Mouse (Mus musculus) heart, adult 8-10 months (tissue): ENCODE measurements around the gene Armc5. TPM values are rescaled to one million over a fixed set of nuclear protein-coding genes. Genes with fewer than 3 reads are reported as not detected.

Experiments used
- DNase-seq: peaks from one replicate; pipeline ENCODE4 v3.0.0; 2022; ENCODE audit warnings: low spot score
- total RNA-seq, 4 experiments: library from RNA; stranded (reverse); gene quantifications; 2 replicates each; pipeline ENCODE4 v1.2.4; 2022

Armc5 gene
- total RNA-seq, result 10 to 100 TPM in 1 of 4 experiments, 1 to 10 TPM in 3; 7.0 to 10.5 (median 7.9) TPM

DNA sequence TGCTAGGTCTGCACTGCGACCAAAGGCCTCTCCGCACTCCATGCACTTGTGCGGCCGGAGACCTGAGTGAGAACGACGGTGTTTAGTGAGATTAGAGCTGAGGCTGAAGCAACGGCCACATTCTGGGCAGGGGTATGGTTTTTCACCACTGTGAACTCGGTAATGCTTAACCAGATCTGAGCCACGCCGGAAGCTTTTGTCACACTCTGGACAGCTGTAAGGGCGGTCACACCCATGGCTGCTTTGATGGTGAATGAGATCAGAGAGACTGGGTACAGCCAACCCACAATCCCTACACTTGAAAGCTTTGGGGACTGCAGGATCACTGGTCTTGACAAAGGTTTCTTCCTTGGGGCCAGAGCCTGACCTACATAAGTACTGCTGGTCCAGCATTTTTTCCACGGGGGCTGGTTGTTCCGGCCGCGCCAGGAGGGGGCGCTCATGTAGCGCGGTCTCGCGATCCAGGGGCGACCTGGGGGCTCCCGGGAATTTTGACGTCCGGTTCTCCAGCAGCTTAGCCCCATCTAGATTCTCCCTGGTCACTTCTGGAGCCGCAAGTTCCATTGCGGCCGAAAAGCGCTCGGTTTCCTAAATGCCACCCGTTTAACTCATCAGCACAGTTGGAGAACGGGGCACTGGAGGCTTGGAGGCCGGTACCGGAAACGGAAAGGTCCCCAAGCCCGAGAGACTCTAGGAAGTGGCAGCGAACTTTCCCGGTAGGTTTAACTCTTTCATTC, at the start of gene Armc5:
Gene Armc5 (plus strand): TSS at position 487 of the 737 bp plus-strand sequence.
- peak; percentile 88 for DNase-seq

DNA sequence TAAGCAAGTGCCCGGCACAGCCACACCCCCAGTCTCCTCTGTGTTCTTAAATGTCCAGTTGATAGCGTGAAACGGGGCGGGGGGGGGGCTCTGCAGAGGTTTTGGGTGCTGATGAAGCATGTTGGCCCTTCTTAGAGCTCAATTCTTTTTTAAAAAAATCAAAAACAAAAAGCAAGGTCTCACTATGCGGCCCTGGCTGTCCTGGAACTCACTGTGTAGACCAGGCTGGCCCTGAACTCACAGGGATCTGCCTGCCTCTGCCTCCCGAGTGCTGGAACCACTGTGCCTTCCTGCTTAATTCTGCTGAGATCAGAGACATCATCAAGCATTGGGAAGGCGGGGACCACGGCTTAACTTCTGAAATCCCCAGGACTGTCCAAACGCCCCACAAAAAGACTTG, 35.5 kb upstream of the Armc5 start:
- DNase-seq, result no peak

- no peak for DNase-seq
Measured at GRCm38 (mm10) chr7:128203071-128203470, 34.1 kb upstream of the Armc5 start.

GRCm38 (mm10) chr7:128204179-128204578, 33.0 kb upstream of the Armc5 start:
- no peak for DNase-seq

GRCm38 (mm10) chr7:128205695-128206094, 31.4 kb upstream of the Armc5 start:
- DNase-seq, result no peak

- peak; percentile 62 for DNase-seq
Measured at GRCm38 (mm10) chr7:128206152-128206551, 31.0 kb upstream of the Armc5 start, which contains the start of gene Cox6a2. Gene Cox6a2 (minus strand): TSS chr7:128206387.

DNA sequence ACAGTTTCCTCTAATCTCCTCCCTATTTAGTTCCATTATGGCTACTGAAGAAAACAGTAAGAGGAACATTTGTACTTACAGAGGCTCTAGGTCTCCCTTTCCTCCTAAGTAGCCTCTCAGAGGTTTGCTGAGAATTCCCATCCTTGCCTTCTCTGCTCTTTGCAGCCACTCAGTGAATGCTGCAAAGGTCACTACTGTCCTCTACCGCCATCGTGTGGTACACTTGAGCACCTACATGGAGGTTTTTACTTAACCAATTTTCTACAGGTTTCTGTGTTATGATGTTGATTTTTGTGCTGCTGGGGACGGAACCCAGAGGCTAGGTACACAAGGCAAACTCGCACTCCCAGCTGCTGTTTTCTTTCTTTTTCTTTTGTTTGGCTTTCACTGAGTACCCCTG, 29.0 kb upstream of the Armc5 start:
- peak; percentile 51 for DNase-seq

- DNase-seq, result no peak
Measured at GRCm38 (mm10) chr7:128209826-128210225, 27.3 kb upstream of the Armc5 start.

GRCm38 (mm10) chr7:128219952-128220351, 17.2 kb upstream of the Armc5 start:
- DNase-seq, result no peak

GRCm38 (mm10) chr7:128220936-128221335, 16.2 kb upstream of the Armc5 start:
- no peak for DNase-seq

GRCm38 (mm10) chr7:128231741-128232140, 5.4 kb upstream of the Armc5 start:
- no peak for DNase-seq

DNA sequence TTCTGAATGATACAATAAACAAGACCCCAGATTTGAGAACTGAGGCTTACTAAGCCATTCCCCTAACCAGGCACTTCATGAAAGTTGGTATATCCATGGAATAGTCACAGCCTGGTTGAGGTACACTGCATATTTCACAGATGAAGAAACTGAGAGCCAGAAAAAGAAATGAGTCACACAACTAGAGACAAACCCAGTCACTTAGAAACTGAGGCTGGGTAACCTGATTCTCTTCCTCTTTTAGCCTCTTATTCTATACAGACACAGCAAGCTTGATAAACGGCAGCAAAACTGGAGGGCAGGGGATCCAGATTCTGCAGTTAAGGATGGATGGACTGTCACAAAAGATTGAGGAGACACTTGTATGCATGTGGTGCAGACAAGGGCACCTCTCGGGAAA, 2.3 kb upstream of the Armc5 start:
- DNase-seq, result no peak

DNA sequence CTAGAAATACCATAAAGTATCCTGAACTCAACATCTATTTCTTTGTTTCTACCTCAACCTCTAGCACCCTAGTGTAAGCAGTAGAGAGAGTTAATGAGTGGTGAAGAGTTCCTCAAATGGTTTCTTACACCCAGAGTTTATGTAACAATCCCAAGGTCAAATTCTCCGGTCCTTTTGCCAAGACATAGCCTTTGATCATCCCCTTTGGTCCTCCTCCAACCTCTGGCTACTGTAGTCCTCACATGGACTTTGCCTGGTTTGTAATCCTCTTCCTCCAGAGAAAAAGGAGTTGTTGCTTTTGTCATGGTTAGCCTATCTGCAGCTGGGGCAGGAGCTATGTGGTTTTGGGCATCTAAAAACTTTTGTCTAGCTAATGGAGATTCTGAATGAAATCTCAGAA, 1.7 kb upstream of the Armc5 start:
- DNase-seq, result no peak

DNA sequence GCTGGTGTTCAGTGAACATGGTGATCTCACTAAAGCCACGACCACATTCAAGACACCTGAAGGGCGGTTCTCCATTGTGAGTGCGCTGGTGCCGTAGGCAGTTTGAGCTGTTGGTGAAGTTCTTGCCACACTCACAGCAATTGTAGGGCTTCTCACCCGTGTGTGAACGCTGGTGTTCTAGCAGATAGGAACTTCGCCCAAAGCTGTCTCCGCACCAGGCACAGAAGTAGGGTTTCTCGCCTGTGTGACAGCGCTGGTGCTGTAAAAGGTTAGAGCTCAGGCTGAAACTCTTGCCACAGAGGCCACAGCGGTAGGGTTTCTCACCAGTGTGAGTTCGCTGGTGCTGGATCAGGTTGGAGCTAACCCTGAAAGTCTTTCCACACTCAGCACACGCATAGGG, 716 bp upstream of the Armc5 start:
- DNase-seq, result no peak

GRCm38 (mm10) chr7:128237593-128237926, 418 bp downstream of the Armc5 start:
- no peak for DNase-seq

DNA sequence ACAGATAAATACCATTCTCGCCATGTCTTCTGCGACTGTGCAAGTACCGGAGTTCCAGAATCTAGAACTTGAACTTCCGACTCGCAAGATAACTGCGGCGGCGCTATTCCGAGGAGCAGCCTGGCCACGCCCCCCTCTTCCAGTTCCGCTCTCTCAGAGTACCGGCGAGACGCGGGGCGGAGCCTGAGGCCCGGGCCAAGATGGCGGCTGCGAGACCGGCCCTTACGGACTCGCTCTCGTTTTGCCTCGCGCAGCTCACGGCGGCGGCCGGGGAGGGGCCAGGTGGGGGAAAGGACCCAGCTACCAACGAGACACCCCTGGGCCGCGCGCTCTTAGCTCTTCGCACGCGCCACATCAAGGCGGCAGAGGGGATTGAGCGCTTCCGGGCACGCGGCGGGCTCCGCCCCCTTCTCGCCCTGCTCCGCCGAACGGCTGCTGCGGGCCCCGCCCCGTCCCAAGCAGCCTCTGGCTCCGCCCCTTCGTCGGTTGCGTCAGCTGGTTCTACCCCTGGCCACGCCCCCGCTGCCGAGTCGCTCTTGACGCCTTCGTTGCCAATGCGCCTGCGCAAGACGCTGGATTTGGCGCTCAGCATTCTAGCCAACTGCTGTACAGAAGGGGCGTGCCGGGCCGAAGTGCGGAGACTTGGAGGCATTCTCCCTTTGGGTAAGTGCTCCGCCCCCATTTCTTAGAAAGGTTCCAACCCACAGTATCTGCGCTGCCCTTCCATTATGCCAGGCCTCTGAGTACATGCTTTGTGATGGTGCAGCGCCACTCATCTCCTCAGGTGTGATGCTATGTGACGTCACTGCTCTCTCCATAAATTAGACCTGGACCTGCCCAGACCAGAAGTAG, 1.0 kb downstream of the Armc5 start, which contains the start of gene 9130023H24Rik:
Gene 9130023H24Rik (minus strand): TSS at position 105 of the 852 bp plus-strand sequence.
- peak; percentile 98 for DNase-seq

DNA sequence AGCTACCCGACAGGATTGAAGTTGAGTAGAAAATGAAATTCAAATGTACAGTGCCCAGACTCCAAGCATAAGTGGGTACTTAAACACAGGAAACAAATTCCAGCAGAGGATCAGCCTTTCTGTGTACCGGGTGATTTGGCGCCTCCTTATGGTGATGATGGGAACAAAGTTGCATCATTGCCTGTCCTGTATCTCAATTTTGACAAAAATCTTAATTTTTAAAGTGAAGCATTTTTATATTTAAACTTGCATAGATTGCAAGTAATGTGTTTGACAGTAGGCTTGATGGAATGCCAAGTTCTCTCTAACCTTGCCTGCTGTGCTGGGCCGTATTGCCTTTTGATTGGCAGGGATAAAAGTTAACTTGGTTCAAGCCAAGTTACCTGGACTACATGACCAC, 1.8 kb downstream of the Armc5 start:
- no peak for DNase-seq

DNA sequence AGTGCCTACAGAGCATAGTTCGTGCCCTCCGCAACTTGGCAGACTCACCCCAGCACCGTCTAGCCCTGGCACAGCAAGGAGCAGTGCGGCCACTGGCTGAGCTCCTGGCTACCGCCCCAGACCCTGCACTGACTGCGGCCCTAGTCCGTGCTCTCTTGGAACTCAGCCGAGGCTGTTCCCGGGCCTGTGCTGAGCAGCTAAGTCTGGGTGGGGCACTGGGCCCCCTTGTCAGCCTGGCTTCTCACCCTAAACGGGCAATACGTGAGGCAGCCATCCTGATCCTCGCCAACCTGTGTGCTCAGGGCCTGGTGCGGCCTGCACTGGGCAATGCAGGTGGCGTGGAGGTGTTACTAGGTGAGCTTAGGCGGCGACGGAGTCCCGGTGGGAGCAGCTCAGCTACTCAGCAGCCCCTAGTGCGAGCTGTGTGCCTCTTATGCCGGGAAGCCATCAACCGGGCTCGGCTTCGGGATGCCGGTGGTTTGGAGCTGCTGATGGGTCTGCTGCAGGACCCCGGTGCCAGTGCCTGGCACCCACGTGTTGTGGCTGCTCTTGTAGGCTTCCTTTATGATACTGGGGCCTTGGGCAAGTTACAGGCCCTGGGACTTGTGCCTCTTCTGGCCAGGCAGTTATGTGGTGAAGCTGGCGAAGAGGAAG, 3.1 kb downstream of the Armc5 start:
- no peak for DNase-seq

DNA sequence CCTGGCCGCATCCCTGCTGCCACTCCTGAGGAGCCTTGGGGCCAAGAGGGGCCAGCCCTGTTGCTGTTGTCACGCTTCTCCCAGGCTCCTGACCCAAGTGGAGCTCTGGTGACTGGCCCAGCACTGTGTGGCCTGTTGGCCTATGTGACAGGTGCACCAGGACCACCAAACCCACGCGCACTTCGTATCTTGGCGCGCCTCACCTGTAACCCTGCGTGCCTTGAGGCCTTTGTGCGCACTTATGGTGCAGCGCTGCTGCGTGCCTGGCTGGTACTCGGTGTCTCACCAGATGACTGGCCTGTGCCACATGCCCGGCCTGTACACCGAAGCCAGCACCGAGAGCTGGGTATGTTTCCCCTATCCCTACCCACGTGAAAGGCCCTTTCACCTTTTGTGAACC, 5.2 kb downstream of the Armc5 start:
- no peak for DNase-seq

- DNase-seq, result no peak
Measured at GRCm38 (mm10) chr7:128243921-128244320, 6.8 kb downstream of the Armc5 start.

DNA sequence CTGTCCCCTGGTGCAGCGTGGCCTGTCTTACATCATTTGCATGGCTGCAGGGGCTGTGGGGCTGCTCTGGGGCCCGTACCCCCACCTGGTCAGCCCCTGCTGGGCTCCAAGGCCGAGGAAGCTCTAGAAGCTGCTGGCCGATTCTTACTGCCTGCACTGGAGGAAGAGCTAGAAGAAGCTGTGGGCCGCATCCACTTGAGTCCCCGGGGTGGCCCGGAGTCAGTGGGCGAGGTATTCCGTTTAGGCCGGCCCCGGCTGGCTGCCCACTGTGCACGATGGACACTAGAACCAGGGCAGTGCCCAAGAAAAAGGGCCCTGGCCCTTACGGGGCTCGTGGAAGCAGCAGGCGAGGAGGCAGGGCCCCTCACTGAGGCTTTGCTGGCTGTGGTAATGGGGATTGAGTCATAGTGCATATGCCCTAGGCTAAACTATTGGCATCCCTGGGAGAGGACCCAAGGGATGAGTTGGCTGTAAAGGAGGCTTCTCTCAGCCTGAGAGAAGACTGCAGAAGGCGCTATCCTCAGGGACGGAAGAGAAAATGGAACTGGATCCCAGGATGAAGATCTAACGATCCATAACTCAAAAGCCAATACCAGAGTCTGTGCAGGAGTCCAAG, 7.4 kb downstream of the Armc5 start:
- DNase-seq, result no peak

GRCm38 (mm10) chr7:128245547-128245946, 8.4 kb downstream of the Armc5 start:
- DNase-seq, result no peak
